Mouse (Mus musculus): Measurements from ENCODE around the gene Mrpl20. TPM values are rescaled to one million over a fixed set of nuclear protein-coding genes. Genes with fewer than 3 reads are reported as not detected.
A peak's percentile ranks its signal among the peaks of the same experiment; 100 is the strongest.

Gene Mrpl20
- 152 and 166 TPM in 2 replicates for polyA plus RNA-seq (2014; fragmentation: Nextera tagmentation; extraction: Ambion mirVana)

DNA sequence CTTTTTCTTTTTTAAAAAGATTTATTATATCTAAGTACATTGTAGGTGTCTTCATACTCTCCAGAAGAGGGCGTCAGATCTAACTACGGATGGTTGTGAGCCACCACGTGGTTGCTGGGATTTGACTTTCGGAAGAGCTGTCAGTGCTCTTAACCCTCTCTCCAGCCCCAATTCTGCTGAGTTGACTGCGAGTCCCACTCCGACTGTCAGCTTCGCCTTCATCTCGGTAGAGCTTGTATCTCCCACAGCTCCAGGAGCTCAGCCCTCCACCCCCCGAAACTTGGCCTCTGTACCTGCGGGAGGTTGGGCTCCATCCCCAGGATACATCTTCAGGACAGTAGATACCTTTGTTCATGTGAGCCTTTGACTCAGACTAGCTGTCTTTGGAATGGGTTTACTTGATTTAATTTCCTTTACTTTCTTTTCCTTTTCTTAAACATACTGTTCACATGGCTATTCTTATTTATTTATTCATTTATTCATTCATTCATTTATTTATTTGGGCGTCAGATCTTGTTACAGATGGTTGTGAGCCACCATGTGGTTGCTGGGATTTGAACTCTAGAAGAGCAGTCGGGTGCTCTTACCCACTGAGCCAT, at the start of gene Mrpl20:
Gene Mrpl20, plus strand, starts transcription at position 138 of the 599 bp plus-strand sequence.
- H3K4me2 ChIP-seq = peak within 1 kb of the TSS; percentile 81
- H3K9ac ChIP-seq (ENCODE audit: low read depth, low read length) = peak within 1 kb of the TSS; percentile 94
- H3K27ac ChIP-seq (ENCODE audit: low read depth, low read length) = peak within 1 kb of the TSS; percentile 46; the same call in 1 of the 2 replicates
- peak within 1 kb of the TSS; percentile 96 for H3K4me3 ChIP-seq (ENCODE audit: low read depth, low read length)
- WGBS (ENCODE audit: insufficient replicate concordance) = 9% methylated on average over 12 of the region's 12 CpGs
- no peaks in the 10 kb centered on the region; the same call in 1 of the 2 replicates for H3K27me3 ChIP-seq (ENCODE audit: control insufficient read depth, insufficient read depth, low read length)
- ATAC-seq (replicated peaks; ENCODE audit: insufficient number of reproducible peaks, low FRiP score, low TSS enrichment) = peak; percentile 14; the same call in 1 of the 2 replicates
- H3K9me3 ChIP-seq (replicated peaks; ENCODE audit: control insufficient read depth, low read length) = no peaks in the 10 kb centered on the region
- peaks cover 9% of the 10 kb centered on the region for H3K4me1 ChIP-seq (ENCODE audit: control insufficient read depth, insufficient read depth, low read length)
- peaks cover 4% of the 10 kb centered on the region for H3K36me3 ChIP-seq (ENCODE audit: control insufficient read depth, insufficient read depth, low read length)

DNA sequence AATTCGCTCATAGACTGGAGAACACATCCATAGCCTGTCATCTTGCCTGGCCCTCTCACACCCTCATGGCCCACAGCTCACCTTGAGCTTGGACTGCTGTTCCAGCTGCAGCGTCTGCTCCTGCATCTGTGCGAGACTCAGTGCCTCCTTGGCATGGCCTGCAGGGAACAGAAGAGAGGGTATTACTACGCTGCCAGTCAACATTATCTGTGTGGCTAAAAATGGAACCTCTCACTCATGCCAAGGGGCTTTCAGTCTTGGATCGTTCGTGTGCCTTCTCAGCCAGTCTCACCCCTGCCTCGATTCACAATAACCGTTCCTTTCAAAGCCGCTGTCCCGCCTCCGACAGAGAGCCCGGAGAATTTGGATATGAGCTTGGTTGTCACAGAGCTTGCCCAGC, 45.7 kb upstream of the Mrpl20 start:
- no peaks in the 10 kb centered on the region for H3K9me3 ChIP-seq (replicated peaks; ENCODE audit: control insufficient read depth, low read length)
- no peak overlapping the region for H3K9ac ChIP-seq (ENCODE audit: low read depth, low read length)
- no peak for ATAC-seq (replicated peaks; ENCODE audit: insufficient number of reproducible peaks, low FRiP score, low TSS enrichment)
- peaks cover 22% of the 10 kb centered on the region for H3K36me3 ChIP-seq (ENCODE audit: control insufficient read depth, insufficient read depth, low read length)
- H3K27ac ChIP-seq (ENCODE audit: low read depth, low read length) = no peak overlapping the region
- H3K4me1 ChIP-seq (ENCODE audit: control insufficient read depth, insufficient read depth, low read length) = peaks cover 25% of the 10 kb centered on the region
- H3K4me3 ChIP-seq (ENCODE audit: low read depth, low read length) = no peak overlapping the region
- no peaks in the 10 kb centered on the region for H3K27me3 ChIP-seq (ENCODE audit: control insufficient read depth, insufficient read depth, low read length)
- 80% methylated on average over 12 of the region's 12 CpGs for WGBS (ENCODE audit: insufficient replicate concordance)
- H3K4me2 ChIP-seq = no peak overlapping the region

DNA sequence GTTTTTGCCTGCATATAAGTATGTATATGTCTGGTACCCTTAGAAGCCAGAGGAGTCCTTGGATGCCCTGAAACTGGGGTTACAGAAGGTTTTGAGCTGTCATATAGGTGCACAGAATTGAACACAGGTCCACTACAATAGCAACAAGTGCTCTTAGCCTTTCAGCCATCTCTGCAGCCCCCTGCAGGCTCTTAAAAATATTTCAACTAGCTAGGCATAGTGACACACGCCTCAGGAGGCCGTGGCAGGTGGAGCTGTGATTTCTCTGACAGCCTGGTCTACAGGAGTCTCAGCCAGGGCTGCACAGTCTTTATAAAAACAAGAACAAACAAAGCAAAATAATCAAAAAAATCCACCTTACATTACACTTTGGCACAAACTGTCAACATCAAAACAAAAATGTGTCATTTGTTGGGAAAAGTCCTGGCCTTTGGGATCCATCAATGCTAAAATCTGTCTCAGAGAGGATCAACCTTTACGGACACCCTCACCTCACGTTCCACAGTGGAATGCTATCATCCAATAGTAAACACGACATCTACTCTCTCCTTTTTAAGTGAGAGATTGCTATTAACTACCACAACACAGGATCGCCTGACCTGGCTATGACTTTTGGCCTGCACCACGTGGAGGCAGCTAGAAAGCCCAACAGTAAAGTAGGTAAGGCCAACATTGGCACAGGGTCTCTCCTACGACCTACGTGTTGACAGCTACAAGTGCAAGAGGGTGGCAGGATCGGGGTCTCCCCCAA, 42.6 kb upstream of the Mrpl20 start:
- ATAC-seq (replicated peaks; ENCODE audit: insufficient number of reproducible peaks, low FRiP score, low TSS enrichment) = no peak
- Histone ChIP-seq H3K4me2 (peak overlapping the region; percentile 98), H3K9me3 (replicated peaks; ENCODE audit: control insufficient read depth, low read length) (no peaks in the 10 kb centered on the region), H3K4me3 (ENCODE audit: low read depth, low read length) (peak overlapping the region; percentile 69), H3K36me3 (ENCODE audit: control insufficient read depth, insufficient read depth, low read length) (peaks cover 7% of the 10 kb centered on the region), H3K9ac (ENCODE audit: low read depth, low read length) (peak overlapping the region; percentile 86), H3K4me1 (ENCODE audit: control insufficient read depth, insufficient read depth, low read length) (peaks cover 25% of the 10 kb centered on the region), H3K27ac (ENCODE audit: low read depth, low read length) (peak overlapping the region; percentile 73), H3K27me3 (ENCODE audit: control insufficient read depth, insufficient read depth, low read length) (no peaks in the 10 kb centered on the region)
- WGBS (ENCODE audit: insufficient replicate concordance) = 3% methylated on average over 10 of the region's 10 CpGs

DNA sequence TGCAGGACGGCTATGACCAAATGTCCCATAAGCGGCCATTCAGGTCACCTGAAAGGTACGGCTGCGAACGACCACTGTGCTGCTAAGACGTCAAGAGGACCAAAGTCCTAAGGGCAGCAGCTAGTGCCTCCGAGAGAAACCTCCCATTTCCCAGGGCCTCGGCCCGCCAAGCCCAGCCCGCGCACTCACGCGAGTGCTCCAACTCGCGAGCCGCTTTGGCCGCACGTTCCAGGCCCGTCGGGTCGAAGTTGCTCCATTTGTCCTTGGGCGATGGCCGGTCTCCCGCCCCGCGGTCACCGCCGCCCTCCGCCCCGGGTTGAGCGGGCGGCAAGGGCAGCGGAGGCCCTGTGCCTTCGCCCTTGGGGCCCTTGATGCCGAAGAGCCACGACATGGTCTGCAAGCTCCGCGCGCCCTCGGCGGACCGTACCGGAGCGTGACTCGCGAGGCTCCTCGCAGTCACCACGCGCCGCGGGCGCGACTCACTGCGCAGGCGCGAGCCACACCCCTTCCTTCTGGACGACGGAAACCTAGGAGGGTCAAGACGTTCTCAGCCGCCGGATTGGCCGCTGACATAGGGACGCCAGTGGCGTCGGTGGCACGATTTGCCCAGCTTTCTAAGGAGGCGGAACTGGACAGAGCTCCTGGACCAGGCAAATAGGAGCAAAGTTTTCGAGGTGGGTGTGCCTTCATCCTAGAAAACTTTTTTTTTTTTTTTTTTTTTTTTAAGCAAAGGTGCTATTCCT, 41.9 kb upstream of the Mrpl20 start, which contains the start of gene Atad3a:
Gene Atad3a, minus strand, starts transcription at position 481 of the 743 bp plus-strand sequence.
- H3K4me1 ChIP-seq (ENCODE audit: control insufficient read depth, insufficient read depth, low read length) = peaks cover 25% of the 10 kb centered on the region
- H3K27ac ChIP-seq (ENCODE audit: low read depth, low read length) = peak within 1 kb of the TSS; percentile 73
- H3K4me3 ChIP-seq (ENCODE audit: low read depth, low read length) = peak within 1 kb of the TSS; percentile 69
- peak within 1 kb of the TSS; percentile 86 for H3K9ac ChIP-seq (ENCODE audit: low read depth, low read length)
- ATAC-seq (replicated peaks; ENCODE audit: insufficient number of reproducible peaks, low FRiP score, low TSS enrichment) = peak; percentile 95
- H3K9me3 ChIP-seq (replicated peaks; ENCODE audit: control insufficient read depth, low read length) = no peaks in the 10 kb centered on the region
- H3K27me3 ChIP-seq (ENCODE audit: control insufficient read depth, insufficient read depth, low read length) = no peaks in the 10 kb centered on the region
- peaks cover 6% of the 10 kb centered on the region for H3K36me3 ChIP-seq (ENCODE audit: control insufficient read depth, insufficient read depth, low read length)
- H3K4me2 ChIP-seq = peak within 1 kb of the TSS; percentile 98
- under 1% methylated on average over 68 of the region's 68 CpGs for WGBS (ENCODE audit: insufficient replicate concordance)

DNA sequence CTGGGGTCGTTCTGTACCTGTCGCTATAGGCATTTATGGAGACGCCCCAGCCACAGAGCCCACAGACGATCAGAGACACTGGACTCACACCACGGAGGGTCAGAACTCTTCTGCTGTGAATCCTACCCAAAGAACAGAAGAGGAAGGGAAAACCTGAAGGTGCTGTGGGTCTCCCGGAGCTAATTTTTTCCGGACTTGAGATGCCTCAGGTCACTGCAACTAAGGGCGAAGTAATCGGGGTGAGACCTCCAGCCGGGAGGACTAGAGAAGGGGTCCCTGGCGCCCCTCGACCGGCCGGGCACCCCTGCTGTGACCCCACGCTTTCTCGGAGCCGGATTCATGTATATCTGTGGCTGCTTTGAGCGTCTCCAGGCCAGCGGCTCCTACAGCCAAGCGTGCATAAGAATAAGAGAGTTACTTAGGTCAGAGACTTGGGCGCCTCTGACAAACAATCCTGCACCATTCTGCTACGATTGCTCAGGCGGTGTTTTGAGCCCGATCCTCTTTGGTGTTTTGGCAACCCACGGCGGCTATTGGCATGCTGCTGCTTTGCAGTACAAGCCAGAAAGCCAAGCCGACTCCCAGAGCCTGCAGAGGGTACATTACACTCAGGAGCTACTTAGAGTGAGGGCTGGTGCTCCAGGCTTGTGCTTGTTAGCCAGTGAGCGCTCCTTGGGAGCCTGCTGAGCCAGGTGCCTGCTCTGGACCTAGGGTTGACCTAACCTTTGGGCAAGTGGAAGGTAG, 41.1 kb upstream of the Mrpl20 start:
- H3K36me3 ChIP-seq (ENCODE audit: control insufficient read depth, insufficient read depth, low read length) = no peaks in the 10 kb centered on the region
- H3K9me3 ChIP-seq (replicated peaks; ENCODE audit: control insufficient read depth, low read length) = no peaks in the 10 kb centered on the region
- H3K4me3 ChIP-seq (ENCODE audit: low read depth, low read length) = peak overlapping the region; percentile 69
- H3K4me2 ChIP-seq = peak overlapping the region; percentile 98
- H3K27ac ChIP-seq (ENCODE audit: low read depth, low read length) = peak overlapping the region; percentile 50
- peaks cover 25% of the 10 kb centered on the region for H3K4me1 ChIP-seq (ENCODE audit: control insufficient read depth, insufficient read depth, low read length)
- H3K27me3 ChIP-seq (ENCODE audit: control insufficient read depth, insufficient read depth, low read length) = no peaks in the 10 kb centered on the region
- WGBS (ENCODE audit: insufficient replicate concordance) = 3% methylated on average over 28 of the region's 28 CpGs
- peak overlapping the region; percentile 86 for H3K9ac ChIP-seq (ENCODE audit: low read depth, low read length)
- no peak for ATAC-seq (replicated peaks; ENCODE audit: insufficient number of reproducible peaks, low FRiP score, low TSS enrichment)

DNA sequence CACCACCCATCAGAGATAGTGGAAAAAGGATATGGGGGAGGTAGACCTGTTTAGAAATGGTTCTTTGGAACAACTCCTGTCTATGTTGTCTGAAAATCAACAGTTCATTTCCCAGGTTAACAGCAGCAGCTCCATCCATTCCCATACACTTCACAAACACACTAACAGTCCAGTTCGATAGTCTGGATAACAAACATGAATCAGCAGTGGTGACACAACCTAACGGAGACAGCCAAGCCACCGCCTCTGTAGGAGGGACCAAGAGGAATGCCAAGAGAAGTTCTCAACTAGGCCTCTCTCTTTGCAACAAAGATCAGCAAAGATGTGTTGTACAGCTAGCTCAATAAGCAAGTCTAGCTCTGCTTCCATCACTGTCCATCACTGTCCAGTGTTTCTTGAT, 40.3 kb upstream of the Mrpl20 start:
- no peak for ATAC-seq (replicated peaks; ENCODE audit: insufficient number of reproducible peaks, low FRiP score, low TSS enrichment)
- Histone ChIP-seq H3K4me1 (ENCODE audit: control insufficient read depth, insufficient read depth, low read length) (peaks cover 21% of the 10 kb centered on the region), H3K27me3 (ENCODE audit: control insufficient read depth, insufficient read depth, low read length) (no peaks in the 10 kb centered on the region), H3K36me3 (ENCODE audit: control insufficient read depth, insufficient read depth, low read length) (no peaks in the 10 kb centered on the region), H3K9me3 (replicated peaks; ENCODE audit: control insufficient read depth, low read length) (no peaks in the 10 kb centered on the region), H3K27ac (ENCODE audit: low read depth, low read length) (no peak overlapping the region), H3K4me2 (no peak overlapping the region), H3K9ac (ENCODE audit: low read depth, low read length) (no peak overlapping the region), H3K4me3 (ENCODE audit: low read depth, low read length) (no peak overlapping the region)
- 83% methylated on average over 3 of the region's 3 CpGs for WGBS (ENCODE audit: insufficient replicate concordance)

DNA sequence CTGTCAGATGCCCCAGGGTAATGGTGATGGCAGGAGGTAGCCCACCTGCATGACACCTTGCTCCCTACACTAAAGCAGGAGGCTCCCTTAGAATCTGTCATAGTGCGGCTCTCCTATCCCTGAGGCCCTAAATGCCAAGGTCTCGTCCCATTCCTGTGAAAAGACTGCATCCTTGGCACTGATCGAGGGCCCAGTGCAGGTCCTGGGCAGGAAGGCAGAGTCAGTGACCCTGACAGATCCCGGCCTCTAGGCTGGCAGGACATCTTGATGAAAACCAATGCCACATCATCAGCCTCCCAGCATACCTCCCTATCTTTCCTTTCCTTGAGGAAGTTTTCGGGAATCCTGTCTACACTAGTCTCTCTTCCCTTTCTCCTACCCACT, 33.2 kb upstream of the Mrpl20 start:
- Histone ChIP-seq H3K4me1 (ENCODE audit: control insufficient read depth, insufficient read depth, low read length) (peaks cover 16% of the 10 kb centered on the region), H3K36me3 (ENCODE audit: control insufficient read depth, insufficient read depth, low read length) (no peaks in the 10 kb centered on the region), H3K27ac (ENCODE audit: low read depth, low read length) (peak overlapping the region; percentile 64; the same call in 1 of the 2 replicates), H3K4me2 (peak overlapping the region; percentile 88), H3K9ac (ENCODE audit: low read depth, low read length) (peak overlapping the region; percentile 89), H3K4me3 (ENCODE audit: low read depth, low read length) (peak overlapping the region; percentile 61), H3K9me3 (replicated peaks; ENCODE audit: control insufficient read depth, low read length) (no peaks in the 10 kb centered on the region), H3K27me3 (ENCODE audit: control insufficient read depth, insufficient read depth, low read length) (peaks cover 39% of the 10 kb centered on the region)
- 48% methylated on average over 5 of the region's 5 CpGs for WGBS (ENCODE audit: insufficient replicate concordance)
- no peak for ATAC-seq (replicated peaks; ENCODE audit: insufficient number of reproducible peaks, low FRiP score, low TSS enrichment)

Measured in heart, embryonic 11.5 days (tissue).